Mouse (Mus musculus) G1E (cell line): ENCODE measurements around the gene Nxt2. TPM values are rescaled to one million over a fixed set of nuclear protein-coding genes. Genes with fewer than 3 reads are reported as not detected.

Source experiments
- ATAC-seq: 2 replicates; pipeline ENCODE4 v1.8.0; 2016; ENCODE audit warnings: mild to moderate bottlenecking; ENCODE audit not compliant: insufficient number of reproducible peaks, poor library complexity, low FRiP score, severe bottlenecking; ENCODE audit errors: extremely low read depth
- DNase-seq: peaks from one replicate; pipeline ENCODE4 v3.0.0; 2012; ENCODE audit warnings: low spot score
- H3K27me3 ChIP-seq: 2 replicates; pipeline ENCODE4 v1.6.1; 2012; ENCODE audit warnings: mild to moderate bottlenecking, low read length, inconsistent platforms; ENCODE audit not compliant: insufficient read depth
- H3K36me3 ChIP-seq: replicated peaks from 2 replicates; pipeline ENCODE3; 2012; ENCODE audit warnings: mild to moderate bottlenecking, inconsistent platforms
- H3K4me1 ChIP-seq: 2 replicates; pipeline ENCODE4 v1.6.1; 2012; ENCODE audit warnings: low read depth, low read length, inconsistent platforms, mixed read lengths; ENCODE audit not compliant: insufficient read depth
- H3K4me3 ChIP-seq: 2 replicates; pipeline ENCODE4 v1.5.1; 2012; ENCODE audit warnings: low read depth, mild to moderate bottlenecking, inconsistent platforms, low read length, moderate library complexity, mixed read lengths
- H3K9me3 ChIP-seq: replicated peaks from 2 replicates; pipeline ENCODE4 v1.6.1; 2012; ENCODE audit warnings: inconsistent platforms
- CTCF ChIP-seq: IDR thresholded peaks from 2 replicates; pipeline ENCODE4 v1.5.1; 2012; ENCODE audit warnings: low read depth, low read length, inconsistent platforms, mixed read lengths
- GATA1 ChIP-seq: IDR thresholded peaks from 2 replicates; pipeline ENCODE4 v1.6.1; 2012; ENCODE audit warnings: borderline replicate concordance, low read length, inconsistent platforms, mixed read lengths
- GATA2 ChIP-seq: IDR thresholded peaks from 2 replicates; pipeline ENCODE4 v1.6.1; 2012; ENCODE audit warnings: low read depth, low read length, inconsistent platforms, borderline replicate concordance
- POLR2AphosphoS5 ChIP-seq: IDR thresholded peaks from 2 replicates; pipeline ENCODE4 v1.6.1; 2012; ENCODE audit warnings: low read depth, low read length, inconsistent platforms; ENCODE audit not compliant: insufficient replicate concordance
- TAL1 ChIP-seq: conservative IDR thresholded peaks from 2 replicates; pipeline ENCODE4 v1.6.1; 2012; ENCODE audit warnings: low read depth, low read length, inconsistent platforms, mixed read lengths
- polyA plus RNA-seq: library from polyadenylated mRNA; stranded (reverse); fragments of >175 nt; gene quantifications from 2 replicates; pipeline ENCODE4 v1.2.3, GENCODE M21; 2012
- total RNA-seq, 2 experiments: library from RNA; stranded (forward) in 1 of 2; stranded (reverse) in 1 of 2; fragments of 200-1000 nt in 1 of 2; fragments of >200 nt in 1 of 2; fragmentation: Nextera tagmentation in 1 of 2; gene quantifications; 2 replicates each; pipeline ENCODE4 v1.2.3; 2014 to 2017

Gene Nxt2
- total and polyA plus RNA-seq, 3 experiments: 0.72 to 9.1 (median 6.9) TPM

DNA sequence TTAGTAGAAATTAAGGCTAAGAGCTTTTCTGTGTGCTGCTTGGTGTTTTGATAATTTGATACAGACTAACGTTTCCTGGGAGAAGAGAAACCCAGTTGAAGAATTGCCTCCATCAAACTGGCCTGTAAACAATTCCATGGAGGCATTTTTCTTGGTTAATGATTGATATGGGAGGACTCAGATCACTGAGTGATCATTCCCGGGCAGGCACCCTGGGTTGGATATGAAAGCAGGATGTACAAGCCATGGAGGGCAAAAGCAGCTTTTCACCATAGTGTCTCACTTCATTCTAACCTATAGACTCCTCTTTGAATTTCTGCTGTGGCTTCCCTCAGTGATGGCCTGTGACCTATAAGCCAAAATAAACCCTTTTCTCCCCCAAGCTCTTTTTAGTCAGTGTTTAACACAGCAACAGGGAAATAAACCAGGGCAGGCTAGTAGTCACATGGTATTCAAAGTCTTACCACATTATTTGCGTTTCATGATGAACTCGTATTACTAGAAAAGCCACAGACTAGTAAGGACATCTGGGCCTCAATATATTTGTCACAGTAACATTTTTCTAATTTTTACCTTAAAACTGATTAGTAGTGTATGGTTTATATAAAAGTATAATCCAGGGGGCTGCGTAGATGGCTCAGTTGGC lies 19.2 kb downstream of the Nxt2 start:
- H3K36me3 ChIP-seq: no peaks in the 10 kb centered on the region
- DNase-seq (no peak), ATAC-seq (no peak)
- peaks cover 4% of the 10 kb centered on the region; the same call in 1 of the 2 replicates for H3K27me3 ChIP-seq
- TF ChIP-seq CTCF (no peak), POLR2AphosphoS5 (no peak), TAL1 (no peak), GATA2 (no peak), GATA1 (no peak)
- no peaks in the 10 kb centered on the region for H3K9me3 ChIP-seq
- no peaks in the 10 kb centered on the region for H3K4me1 ChIP-seq
- no peak overlapping the region for H3K4me3 ChIP-seq

GRCm38 (mm10) chrX:142250008-142250736 lies 23.6 kb downstream of the Nxt2 start:
- Histone ChIP-seq H3K4me1 (no peaks in the 10 kb centered on the region), H3K36me3 (no peaks in the 10 kb centered on the region), H3K27me3 (peaks cover 7% of the 10 kb centered on the region; the same call in 1 of the 2 replicates), H3K4me3 (no peak overlapping the region), H3K9me3 (no peaks in the 10 kb centered on the region)
- ATAC-seq (no peak), DNase-seq (no peak)
- TF ChIP-seq GATA2: no peak
- TF ChIP-seq TAL1: no peak
- TF ChIP-seq CTCF: no peak
- no peak for TF ChIP-seq POLR2AphosphoS5
- no peak for TF ChIP-seq GATA1

DNA sequence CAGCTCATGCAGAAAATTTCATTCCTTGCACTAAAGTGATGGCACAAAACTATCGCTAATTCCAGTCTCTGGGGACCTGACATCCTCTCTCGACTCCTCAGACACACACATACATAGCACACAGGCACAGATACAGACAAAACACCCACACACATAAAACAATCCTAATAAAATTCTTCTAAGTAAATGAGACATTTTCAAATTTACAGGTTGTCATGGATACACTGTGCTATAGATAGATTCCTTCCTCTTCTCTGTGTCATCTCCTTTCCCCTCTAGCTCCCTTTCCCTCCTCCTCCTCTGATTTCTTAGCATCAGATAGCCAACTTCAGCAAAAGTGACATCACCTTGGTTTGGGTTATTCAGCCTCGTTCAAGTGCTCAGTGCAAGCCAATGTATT lies 49.5 kb downstream of the Nxt2 start:
- no peak for DNase-seq
- H3K4me3 ChIP-seq: no peak overlapping the region
- TF ChIP-seq GATA1 (no peak), GATA2 (no peak), CTCF (no peak), POLR2AphosphoS5 (no peak)
- ATAC-seq: no peak
- no peaks in the 10 kb centered on the region for H3K36me3 ChIP-seq
- H3K9me3 ChIP-seq: no peaks in the 10 kb centered on the region
- H3K27me3 ChIP-seq: peaks cover 4% of the 10 kb centered on the region; the same call in 1 of the 2 replicates
- H3K4me1 ChIP-seq: no peaks in the 10 kb centered on the region

DNA sequence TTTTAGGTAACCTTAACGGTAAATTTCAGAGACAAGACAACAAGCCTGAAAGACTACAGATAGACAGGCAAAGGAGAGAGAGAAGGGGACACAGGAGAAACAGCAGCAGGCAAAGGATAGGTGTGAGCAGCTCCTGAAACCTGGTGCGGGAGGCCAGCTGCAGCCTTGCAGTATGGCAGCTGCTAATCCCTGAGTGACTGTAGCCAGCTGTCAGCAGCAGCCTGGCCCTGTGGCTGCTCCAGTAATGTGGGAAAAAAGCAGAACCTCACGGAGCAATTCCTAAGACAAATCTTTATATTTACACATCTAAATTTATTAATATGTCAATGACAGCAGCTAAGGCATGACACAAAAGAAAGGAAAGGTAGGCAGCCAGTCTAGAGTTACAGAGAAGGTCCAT lies 50.0 kb downstream of the Nxt2 start:
- no peak for TF ChIP-seq POLR2AphosphoS5
- no peak for TF ChIP-seq CTCF
- Histone ChIP-seq H3K27me3 (peaks cover 4% of the 10 kb centered on the region; the same call in 1 of the 2 replicates), H3K4me3 (no peak overlapping the region), H3K9me3 (no peaks in the 10 kb centered on the region), H3K36me3 (no peaks in the 10 kb centered on the region), H3K4me1 (no peaks in the 10 kb centered on the region)
- ATAC-seq (no peak), DNase-seq (no peak)

DNA sequence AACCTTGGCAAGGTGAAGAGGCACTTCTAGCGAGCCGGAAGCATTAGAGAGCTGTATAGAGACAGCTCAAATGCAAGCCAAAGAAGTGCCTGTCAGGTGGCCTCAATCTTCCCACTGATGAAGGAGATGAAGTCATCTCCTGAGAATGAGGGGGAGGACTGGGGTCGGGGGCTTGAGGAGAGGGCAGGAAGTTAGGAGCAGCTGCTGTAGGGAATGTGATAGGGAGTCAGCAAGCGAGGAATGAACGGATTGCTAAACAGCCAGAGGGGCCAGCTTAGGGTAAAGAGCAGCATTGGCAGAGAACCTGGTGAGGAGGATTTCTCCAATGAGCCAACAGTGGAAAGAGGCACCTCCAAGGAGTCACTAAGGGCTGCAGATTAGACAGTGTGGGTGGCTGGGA lies 59.3 kb downstream of the Nxt2 start:
- H3K4me3 ChIP-seq: no peak overlapping the region
- DNase-seq (no peak), ATAC-seq (no peak)
- no peak for TF ChIP-seq GATA1
- no peak for TF ChIP-seq GATA2
- no peak for TF ChIP-seq TAL1
- TF ChIP-seq POLR2AphosphoS5: no peak
- TF ChIP-seq CTCF: no peak
- no peaks in the 10 kb centered on the region for H3K36me3 ChIP-seq
- peaks cover 3% of the 10 kb centered on the region; the same call in 1 of the 2 replicates for H3K27me3 ChIP-seq
- H3K4me1 ChIP-seq: peaks cover 4% of the 10 kb centered on the region
- H3K9me3 ChIP-seq: no peaks in the 10 kb centered on the region

Other genes starting within 250 kb of the Nxt2 start
- gene Gucy2f, start 29.8 kb upstream of the Nxt2 start, total RNA-seq (2014; fragmentation: Nextera tagmentation): not detected in 2 replicates
- gene Gucy2f, start 29.8 kb upstream of the Nxt2 start, total RNA-seq (2017): under 0.01 TPM in 2 replicates
- not detected in 2 replicates for gene Gucy2f, start 29.8 kb upstream of the Nxt2 start, polyA plus RNA-seq
- gene Kcne1l, start 79.5 kb downstream of the Nxt2 start, total RNA-seq (2014; fragmentation: Nextera tagmentation): not detected in 2 replicates
- not detected in 2 replicates for gene Kcne1l, start 79.5 kb downstream of the Nxt2 start, total RNA-seq (2017)
- not detected in 2 replicates for gene Kcne1l, start 79.5 kb downstream of the Nxt2 start, polyA plus RNA-seq
- gene Acsl4, start 163.8 kb downstream of the Nxt2 start, total RNA-seq (2014; fragmentation: Nextera tagmentation): 176 and 184 TPM in 2 replicates
- 96.7 and 110 TPM in 2 replicates for gene Acsl4, start 163.8 kb downstream of the Nxt2 start, total RNA-seq (2017)
- gene Acsl4, start 163.8 kb downstream of the Nxt2 start, polyA plus RNA-seq: 4.2 and 6.1 TPM in 2 replicates